Mouse (Mus musculus) forelimb bud, embryonic 11.5 days (tissue): ENCODE results near the gene Cpt2.
A peak's percentile ranks its signal among the peaks of the same experiment; 100 is the strongest.

ENCODE experiments used
- DNase-seq: peaks from one replicate; pipeline ENCODE4 v3.0.0-alpha.2; 2012; ENCODE audit warnings: low read depth, low spot score

Gene Cpt2

DNA sequence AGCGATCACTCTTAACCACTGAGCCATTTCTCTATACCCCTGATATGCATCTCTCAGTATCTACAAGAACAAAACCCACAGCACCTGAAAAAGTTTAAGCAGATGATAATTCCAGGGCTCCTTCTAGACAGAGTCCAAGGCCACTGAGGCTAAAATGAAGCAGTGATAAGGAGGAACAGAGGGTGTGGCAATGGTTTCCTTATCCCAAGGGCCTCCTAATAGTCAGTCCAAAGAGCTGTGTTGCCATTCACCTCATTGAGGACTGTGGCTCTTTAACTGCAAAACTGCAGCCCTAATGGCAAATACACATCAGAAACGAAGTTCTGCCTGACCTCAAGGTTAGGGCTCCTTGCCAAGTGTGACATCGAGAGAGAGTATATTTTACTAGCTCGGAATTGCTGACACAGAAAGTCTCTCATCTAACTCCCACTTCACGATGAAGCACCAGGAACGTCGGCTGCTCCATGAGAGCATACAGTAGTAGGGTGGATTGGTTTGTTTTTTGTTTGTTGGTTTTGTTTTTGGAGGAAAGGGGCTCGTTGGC, 2.2 kb downstream of the Cpt2 start:
- DNase-seq, result no peak

DNA sequence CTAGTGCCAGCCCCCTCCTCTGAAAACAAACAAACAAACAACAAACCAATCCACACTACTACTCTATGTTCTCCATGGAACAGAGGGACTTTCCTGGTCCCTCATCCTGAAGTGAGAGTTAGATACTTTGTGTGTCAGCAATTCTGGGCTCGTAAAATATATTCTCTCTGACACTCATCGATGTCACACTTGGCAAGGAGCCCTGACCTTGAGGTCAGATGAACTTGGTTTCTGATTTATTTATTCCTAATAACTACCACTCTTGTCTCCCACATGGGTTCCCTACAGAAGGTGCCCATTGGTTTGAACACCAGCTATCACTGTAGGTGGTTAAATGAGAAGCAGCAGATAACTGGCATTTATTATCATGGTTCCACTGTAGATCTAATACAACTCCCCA, 3.1 kb downstream of the Cpt2 start:
- DNase-seq, result no peak

DNA sequence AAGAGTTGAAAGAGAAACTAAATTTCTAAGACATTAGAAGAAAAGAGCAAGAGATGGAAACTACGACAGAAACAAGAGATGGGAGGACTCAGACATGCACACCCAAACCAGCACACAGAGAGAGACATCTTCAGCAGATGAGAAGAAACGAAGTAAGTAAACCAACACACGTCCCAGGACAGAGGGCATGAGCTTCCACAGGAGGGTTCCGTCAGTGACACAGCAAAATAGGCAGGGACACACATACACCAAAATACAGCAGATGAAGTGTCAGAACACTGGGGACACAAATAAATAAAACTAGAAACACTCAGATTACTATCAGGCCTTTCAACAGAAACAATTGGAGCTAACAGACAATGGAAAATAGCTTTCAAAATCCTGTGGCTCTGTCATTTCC, 13.4 kb downstream of the Cpt2 start:
- no peak for DNase-seq

DNA sequence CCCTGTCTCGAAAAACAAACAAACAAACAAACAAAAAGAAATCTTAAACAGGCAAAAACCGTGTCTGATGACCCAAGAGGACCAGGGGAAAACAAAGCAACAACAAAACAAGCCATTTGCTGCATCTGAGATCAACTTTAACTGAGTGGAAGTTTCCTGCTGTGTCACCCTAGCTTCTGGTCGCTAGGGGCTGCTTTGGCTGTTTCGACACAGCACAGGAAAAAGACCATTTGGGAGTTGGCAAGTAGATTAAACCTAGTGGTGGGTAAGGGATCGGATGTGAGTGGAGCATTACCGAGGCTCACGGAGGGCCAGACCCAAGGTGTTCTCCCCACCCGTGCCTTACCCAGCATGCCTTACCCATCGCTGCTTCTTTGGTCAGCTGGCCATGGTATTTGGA, 16.8 kb downstream of the Cpt2 start:
- DNase-seq, result no peak

DNA sequence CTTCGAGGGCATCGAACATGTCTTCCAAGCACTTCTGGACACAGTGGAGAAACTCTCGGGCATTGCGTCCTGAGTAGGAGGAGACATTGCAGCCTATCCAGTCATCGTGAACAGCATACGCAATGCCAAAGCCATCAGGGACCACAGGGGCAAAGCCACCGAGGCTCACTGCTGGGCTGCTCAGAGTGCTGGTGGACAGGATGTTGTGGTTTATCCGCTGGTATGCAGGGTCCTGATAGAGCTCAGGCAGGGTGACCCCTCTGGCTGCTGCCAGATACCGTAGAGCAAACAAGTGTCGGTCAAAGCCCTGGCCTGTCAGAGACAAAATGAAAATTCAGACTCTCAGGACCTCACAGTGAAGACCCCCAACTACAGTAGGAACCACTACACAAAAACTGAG, 19.2 kb downstream of the Cpt2 start:
- DNase-seq, result no peak

DNA sequence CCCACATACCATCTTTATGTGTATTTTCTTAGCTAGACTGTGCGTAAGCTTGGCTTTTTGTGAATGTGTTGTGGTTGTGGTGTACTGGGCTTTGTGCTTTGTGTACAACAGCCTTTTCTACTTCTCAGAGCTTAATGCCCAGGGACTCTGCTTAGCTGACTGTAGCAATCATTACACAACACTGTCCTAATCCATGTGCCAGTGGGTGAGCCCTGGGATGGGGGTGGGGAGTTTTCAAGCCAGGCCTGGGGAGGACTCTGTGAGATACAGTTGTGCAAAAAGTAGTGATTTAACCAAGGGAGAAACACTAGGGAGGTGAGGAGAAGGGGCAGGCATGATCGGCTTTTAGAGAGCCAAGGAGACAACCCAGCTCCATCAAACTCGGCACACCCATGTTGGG, 23.2 kb downstream of the Cpt2 start:
- no peak for DNase-seq

DNA sequence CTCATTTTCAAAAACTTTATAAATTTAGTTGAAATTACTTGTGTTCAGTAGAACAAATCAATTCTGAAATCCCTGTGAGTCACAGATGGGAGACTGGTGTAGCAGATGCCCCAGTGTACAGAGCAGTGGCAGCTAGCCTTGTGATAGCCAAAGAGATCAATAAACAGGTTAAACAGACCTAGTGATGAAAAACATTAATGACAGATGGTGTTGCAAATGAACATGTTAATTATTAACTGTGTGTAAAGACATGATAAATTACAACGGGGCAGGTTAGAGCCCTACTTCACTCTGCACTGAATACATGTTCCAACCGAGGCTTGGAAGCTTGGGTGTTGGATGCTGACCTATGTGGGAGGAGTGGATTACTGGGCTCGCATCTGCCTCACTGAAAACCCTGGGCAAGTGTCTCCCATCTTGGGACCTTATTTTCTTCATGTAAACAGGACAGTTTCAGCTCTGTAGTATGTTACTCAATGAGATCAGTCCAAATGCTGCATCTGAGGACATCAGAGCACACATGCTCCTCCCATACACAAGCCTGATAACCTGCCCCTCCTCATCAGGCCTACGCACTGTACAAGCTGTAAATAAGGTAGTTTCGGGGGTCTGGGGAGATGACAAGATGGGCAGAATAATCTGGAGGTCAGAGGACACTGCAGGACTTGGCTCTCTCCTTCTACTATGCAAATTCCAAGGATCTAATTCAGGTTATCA, 24.0 kb downstream of the Cpt2 start:
- DNase-seq, result no peak

DNA sequence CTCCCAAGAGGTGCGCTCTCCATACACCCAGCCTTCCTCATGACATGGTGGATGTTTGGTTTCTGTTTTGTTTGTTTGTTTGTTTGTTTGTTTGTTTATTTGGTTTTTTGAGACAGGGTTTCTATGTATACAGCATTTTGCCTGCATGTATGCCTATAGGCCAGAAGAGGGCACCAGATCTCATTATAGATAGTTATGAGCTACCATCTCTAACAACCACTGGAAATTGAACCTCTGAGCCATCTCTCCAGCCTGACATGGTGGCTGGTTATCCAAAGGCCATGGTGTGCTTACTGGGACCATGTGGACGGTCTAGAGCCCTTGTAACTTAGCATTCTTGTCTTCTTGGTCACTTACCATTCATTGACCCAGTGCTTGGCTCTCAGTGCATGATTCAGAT, 30.7 kb downstream of the Cpt2 start:
- no peak for DNase-seq

DNA sequence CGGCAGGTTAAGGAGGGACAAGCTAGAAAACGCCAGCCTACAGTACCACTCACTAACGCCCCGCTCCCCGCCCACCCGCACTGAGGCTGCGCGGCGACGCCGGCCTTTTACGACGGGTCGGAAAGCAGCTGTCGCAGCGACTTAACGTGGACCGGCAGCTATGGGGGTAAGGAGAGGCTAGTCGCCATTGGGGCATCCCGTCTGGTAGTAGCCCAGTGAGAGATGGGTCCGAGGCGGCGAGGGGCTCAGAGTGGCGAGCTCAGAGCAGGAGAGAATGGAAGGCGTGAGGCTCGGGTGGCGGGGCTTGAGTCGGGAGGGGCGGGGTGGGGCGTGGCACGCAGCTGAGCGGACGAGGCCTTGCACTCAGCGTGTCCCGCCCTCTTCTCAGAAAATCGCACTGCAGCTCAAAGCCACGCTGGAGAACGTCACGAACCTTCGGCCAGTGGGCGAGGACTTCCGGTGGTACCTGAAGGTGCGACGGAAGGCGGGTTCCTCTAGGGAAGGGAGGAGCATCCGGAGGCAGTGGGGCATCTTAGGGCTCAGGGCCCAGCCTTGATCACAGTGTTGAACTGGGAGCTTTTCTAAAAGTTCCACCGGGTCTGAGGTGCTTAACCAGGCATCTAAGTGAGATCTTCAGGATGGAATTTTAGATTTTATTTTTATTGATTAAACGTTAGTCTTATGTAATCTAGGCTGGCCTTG, 33.5 kb downstream of the Cpt2 start, which contains the start of gene 0610037L13Rik:
TSS of gene 0610037L13Rik (plus strand) at position 83 of the 702 bp plus-strand sequence.
- DNase-seq, result peak; percentile 95

DNA sequence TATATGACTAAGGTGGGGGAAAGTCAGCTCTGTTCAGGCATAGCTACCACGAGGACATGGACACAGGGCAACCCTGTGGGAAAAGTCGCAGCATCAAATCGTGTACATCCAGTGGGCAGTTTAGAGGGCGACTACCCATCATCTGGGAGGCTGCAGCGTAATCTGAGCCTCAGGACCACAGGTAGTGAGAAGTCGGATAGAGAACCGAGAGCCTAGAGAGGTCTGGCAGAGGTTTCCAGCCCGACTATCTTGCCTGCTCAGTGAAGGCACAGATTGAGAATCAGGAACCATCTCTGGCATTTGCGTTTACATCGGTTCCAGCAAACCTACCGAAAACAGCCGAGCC, 34.1 kb downstream of the Cpt2 start:
- DNase-seq, result no peak

DNA sequence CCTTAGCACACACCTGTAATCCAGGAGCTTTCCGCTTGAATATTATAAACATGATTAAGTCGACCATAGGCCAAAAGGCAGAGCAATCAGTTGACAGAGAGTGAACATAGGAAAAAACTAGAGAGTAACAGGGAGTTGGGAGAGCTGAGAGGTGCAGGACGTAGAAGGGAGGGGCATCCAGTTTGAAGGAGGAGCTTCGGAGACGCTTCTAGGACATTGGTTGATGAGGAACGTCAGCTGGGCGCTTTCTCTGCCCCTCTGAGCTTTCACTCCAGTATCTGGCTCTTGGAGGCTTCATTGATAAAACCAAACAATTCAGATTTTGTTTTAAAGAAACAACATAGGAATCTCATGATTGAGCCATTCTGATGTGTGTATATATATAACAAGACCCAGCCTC, 37.0 kb downstream of the Cpt2 start:
- DNase-seq, result no peak

DNA sequence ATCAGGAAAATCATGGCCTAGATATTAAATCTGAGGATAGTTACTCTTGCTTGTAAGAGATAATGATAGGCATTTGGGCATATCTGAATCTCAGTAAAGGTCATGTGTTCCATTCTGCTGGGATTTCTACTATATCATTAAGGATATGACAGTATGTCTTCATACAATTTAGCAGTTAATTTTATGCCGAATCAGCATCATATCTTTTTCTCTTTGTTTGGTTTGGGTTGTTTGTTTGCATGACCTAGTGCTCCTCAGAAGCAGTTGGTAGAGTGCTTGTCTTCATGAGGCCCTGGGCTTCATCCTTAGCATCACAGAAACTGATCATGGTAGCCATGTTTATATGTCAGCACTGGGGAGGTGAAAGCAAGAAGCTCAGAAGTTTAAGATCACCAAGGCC, 41.8 kb downstream of the Cpt2 start:
- no peak for DNase-seq

DNA sequence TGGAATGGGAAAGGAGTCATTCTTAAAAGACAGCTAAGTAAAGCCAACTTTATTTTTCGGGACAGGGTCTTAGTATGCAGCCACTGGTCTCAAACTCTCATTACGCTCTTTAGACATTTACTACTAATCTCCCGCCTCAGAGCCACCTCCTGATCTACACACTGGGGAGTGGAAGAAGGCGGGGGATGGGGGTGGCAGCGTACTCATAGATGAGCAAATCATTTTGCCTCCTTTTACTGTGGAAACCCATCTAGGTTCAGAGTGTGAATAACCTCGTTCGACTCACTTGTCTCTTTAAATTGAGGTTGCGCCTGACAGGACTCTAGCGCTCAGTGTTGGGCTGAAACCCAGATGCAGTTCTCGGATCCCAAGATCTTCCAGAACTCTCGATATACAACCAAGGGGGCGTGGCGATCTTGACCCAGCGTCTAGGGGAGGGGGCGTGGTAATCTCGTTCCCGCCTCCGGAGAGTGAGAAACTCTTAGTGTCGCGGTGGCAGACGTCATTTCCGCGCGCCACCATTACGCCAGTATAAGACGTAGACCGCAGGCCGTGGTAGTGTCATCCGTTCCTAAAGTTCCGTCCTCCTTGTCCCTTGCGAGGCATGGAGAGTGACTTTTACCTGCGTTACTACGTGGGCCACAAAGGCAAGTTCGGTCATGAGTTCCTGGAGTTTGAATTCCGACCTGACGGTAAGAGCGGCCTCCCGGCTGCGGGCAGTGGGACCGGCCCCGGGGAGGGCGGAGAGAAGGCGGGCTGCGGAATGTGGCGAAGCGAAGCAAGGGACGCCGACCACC, 44.0 kb downstream of the Cpt2 start, which contains the start of gene Magoh:
TSS of gene Magoh (plus strand) at position 502 of the 797 bp plus-strand sequence.
- peak; percentile 96 for DNase-seq

DNA sequence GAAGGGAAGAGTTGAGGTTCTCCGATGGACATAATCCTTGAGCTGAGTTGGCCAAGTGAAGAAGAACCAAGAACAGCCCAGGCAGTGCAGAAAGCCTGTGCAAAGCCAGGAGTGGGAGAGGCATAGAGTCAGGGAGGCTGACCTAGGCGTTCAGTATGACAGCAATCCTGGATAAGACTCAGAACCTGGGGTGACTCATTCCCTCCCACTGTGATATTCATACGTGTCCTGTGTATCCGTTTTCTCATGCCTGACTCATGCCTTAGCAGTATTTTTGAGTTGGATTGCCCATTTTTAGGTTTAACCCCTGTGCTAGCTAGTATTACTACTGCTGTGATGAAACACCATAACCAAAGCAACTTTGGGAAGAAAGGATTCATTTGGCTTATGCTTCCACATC, 58.5 kb downstream of the Cpt2 start:
- DNase-seq, result no peak

DNA sequence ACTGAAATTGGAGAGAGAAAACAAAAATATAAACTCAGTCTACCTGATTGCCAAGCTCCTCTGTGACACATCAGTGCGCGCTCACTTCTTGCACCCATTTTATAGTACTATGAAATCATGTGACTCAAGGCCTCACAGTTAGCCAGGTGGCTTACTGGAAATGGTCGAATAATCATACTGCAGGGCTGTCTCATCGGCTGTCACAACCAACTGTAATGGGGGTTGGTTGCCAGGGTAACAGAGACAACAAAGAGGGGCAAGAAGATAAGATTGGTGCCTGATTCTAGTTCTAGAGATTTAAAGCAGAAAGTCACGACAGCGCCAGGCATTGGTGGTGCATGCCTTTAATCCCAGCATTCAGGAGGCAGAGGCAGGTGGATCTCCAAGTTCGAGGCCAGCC, 64.4 kb downstream of the Cpt2 start:
- no peak for DNase-seq

DNA sequence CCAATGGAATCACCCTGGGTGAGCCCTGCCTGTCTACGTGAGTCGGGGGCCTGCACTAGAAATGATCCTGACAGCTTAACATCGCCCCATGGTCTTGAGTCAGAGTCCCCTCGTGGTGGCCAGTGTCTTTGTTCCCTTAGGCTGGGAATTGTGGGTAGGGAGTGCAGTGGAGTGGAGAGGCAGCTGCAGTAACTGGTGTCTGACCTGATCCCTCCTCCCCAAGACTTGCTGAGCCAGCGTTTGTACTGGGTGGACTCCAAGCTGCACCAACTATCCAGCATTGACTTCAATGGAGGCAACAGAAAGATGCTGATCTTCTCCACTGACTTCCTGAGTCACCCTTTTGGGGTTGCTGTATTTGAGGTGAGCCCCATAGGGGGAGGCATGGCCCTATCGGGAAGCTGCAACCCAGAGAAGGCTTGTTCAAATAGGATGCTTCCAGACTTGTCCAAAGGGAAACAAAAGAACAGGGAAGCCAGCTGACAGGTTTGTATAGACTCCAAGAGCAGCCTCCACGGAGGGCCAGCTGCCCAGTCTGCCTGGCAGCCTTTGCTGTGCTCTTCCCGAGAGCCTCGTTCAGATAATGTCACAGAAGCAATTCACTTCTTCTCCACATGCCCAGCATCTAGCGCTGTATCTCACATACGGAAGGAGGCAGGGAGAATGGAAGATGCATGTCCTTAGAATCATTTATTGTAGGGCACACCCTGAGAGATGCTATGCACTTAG, 66.3 kb downstream of the Cpt2 start:
- DNase-seq, result no peak
